Mouse (Mus musculus) lung, postnatal 0 days (tissue): ENCODE results near the gene Rtn4rl1.

Experiments
- CTCF ChIP-seq: IDR thresholded peaks from 2 replicates; pipeline ENCODE4 v1.5.1; 2016; ENCODE audit warnings: antibody characterized with exemption, mild to moderate bottlenecking
- EP300 ChIP-seq: IDR thresholded peaks from 2 replicates; pipeline ENCODE4 v1.6.1; 2016; ENCODE audit warnings: antibody characterized with exemption, mild to moderate bottlenecking, control low read depth

DNA sequence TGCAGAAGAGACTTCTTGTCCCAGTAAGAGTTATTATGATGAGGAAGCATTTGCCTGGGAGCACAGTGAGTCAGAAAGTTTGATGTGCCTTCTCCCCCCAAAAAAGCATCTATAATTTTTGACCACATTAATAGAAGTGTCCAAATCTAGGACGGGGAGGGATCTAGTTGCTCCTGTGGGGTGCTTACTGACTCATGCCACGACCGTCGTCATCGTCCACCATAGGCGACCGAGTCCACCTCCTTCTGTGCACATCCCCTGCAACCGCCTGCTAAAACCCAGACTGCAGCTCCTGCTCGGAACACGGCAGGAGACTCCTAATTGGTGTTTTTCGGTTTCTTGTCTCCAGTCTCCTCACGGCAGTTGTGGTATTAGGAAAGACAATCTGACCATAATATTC lies 30.5 kb downstream of the Rtn4rl1 start:
- TF ChIP-seq CTCF (no peak), EP300 (no peak)
